Mouse (Mus musculus) G1E-ER4 (cell line): ENCODE results near the gene Abcd3. TPM values are rescaled to one million over a fixed set of nuclear protein-coding genes. Genes with fewer than 3 reads are reported as not detected.

ENCODE experiments used
- GATA1 ChIP-seq: IDR thresholded peaks from one replicate; pipeline ENCODE4 v1.8.0; 2012; ENCODE audit warnings: low read length, inconsistent platforms
- polyA plus RNA-seq: library from polyadenylated mRNA; stranded (reverse); fragments of >175 nt; gene quantifications from 2 replicates; pipeline ENCODE4 v1.2.3, GENCODE M21; 2012

Abcd3 gene
- polyA plus RNA-seq, 1 experiment: 49.2 TPM

DNA sequence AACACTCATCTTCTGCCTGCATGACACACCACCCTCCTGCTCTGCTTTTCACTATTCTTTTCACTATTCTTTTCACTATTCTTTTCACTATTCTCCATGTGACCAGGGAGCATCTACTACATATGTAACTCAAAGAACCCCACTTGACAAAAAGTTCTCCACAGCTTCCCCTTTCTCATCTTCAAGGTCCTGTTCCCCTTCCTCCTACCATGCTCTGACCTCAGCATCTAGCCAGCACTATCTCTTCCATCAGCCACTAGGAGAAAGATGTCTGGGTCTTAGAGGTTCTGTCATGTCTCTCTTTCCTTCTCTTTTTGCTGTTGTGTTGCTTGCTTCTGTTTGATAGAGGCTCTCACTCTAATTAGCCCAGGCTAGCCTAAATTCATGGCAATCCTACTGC is 49.1 kb downstream of the Abcd3 start:
- TF ChIP-seq GATA1: no peak

GRCm38 (mm10) chr3:121762056-121762852 is 52.8 kb downstream of the Abcd3 start:
- TF ChIP-seq GATA1: no peak

DNA sequence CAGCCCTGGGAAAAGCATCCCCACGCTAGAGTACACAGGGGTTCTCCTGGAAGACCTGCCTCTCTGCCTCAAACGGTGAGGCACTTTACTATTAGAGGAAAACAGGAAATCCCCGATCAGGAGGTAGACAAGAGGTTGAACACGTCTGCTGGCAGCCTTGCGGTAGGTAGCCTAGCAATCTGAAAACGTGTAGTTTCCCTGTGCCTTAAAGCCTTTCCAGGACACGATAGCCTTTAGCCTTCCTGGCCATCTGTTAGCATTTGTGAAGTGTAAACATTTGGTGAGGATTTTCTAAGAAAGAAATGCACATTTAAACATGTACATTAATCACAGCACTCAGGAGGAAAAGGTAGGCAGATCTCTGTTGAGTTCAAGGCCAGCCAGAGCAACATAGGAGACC is 56.7 kb downstream of the Abcd3 start:
- TF ChIP-seq GATA1: no peak

DNA sequence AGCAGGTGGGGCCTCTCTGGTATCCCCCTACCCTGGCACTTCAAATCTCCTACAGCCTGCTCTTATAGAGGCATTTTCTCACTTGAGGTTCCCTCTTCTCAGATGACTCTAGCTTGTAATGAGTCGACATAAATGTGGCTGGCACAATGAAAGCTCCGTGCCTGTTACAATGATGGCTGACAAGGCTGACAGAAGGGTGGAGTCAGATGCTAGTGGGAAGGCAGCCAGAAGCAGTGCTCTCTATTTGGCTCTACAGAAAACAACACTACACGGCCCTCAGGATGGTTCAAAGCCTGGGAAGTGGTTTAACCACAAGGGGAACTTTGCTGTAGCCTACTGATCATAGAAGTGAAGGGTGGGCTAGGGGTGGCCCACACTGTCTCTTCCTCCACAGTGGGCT is 60.0 kb downstream of the Abcd3 start:
- no peak for TF ChIP-seq GATA1

- TF ChIP-seq GATA1: no peak
Observed at GRCm38 (mm10) chr3:121739489-121740213, 75.5 kb downstream of the Abcd3 start.

GRCm38 (mm10) chr3:121738742-121739342 is 76.3 kb downstream of the Abcd3 start:
- no peak for TF ChIP-seq GATA1

DNA sequence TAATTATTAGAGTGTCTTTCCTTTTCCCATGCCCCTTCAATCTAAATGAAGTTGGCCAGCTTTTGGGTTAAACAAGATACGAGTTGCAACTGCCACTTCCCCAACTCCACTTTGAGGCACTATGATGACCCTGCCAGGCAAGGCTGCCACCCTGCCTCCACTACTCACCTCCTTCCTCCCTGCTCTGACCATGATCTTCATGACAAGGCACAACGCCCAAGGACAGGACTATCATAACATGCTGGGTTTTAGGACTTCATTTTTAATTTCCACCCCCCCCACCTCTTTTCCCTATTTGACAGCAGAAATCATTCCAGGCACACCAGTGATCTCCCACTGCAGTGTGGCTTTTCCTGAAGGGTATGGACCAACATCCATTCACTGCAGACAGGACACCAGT is 77.2 kb downstream of the Abcd3 start:
- TF ChIP-seq GATA1: no peak

GRCm38 (mm10) chr3:121737453-121737852 is 77.6 kb downstream of the Abcd3 start:
- TF ChIP-seq GATA1: no peak

GRCm38 (mm10) chr3:121736025-121736744 is 78.9 kb downstream of the Abcd3 start:
- TF ChIP-seq GATA1: no peak

DNA sequence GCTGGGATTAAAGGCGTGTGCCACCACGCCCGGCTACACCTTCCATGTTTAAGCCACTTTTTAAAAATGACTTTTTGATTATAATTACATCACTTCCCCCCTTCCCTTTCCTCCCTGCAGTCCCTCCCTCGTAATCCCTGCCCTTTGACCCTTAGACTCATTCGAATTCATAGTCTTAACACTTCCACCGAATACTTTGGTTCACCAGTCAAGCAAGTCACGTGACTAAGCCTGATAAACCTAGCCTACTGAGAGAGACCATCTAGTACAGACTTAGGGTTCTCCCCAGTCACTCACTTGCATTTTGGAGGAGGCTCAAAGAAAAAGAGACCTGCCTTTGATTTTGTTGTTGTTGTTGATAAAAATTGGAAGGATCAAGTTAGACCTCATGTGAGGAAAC is 79.6 kb downstream of the Abcd3 start:
- TF ChIP-seq GATA1: no peak

GRCm38 (mm10) chr3:121729678-121730077 is 85.4 kb downstream of the Abcd3 start:
- no peak for TF ChIP-seq GATA1

DNA sequence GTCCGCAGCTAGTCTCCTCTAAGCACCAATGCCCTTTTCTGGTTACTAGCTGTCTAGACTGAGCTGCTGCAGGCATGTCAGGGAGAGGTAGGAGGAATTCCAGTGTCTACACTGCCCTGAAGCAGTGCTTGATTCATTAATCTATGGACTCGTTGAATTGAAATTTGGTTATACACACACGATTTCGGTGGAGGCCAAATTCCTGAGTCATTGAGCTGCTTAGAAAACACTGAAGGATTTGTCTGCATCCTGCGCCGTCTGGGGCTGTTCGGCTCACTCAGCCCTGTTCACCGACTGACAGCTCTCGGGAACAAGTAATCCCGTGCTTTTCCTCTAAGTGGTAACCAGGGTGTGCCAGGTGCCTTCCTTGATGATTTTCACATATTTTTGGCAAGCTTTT is 89.5 kb downstream of the Abcd3 start:
- no peak for TF ChIP-seq GATA1

GRCm38 (mm10) chr3:121724553-121724952 is 90.5 kb downstream of the Abcd3 start:
- TF ChIP-seq GATA1: no peak

GRCm38 (mm10) chr3:121723968-121724524 is 91.1 kb downstream of the Abcd3 start:
- TF ChIP-seq GATA1: no peak
